Mouse (Mus musculus) megakaryocyte-erythroid progenitor cell, adult 5-6 weeks (primary cell): ENCODE data around the gene Susd1. TPM values are rescaled to one million over a fixed set of nuclear protein-coding genes. Genes with fewer than 3 reads are reported as not detected.
A peak's percentile ranks its signal among the peaks of the same experiment; 100 is the strongest.
"Not testable (repeated sequence)": the region's sequence is repeated elsewhere in the genome, so short reads cannot be mapped to it uniquely, and the experiment has no call there.

Experiments
- ATAC-seq: replicated peaks from 2 replicates; pipeline ENCODE4 v1.8.0; 2016; ENCODE audit warnings: mild to moderate bottlenecking, inconsistent platforms; ENCODE audit not compliant: severe bottlenecking, poor library complexity, low FRiP score, low TSS enrichment
- total RNA-seq, 2 experiments: library from RNA; stranded (forward) in 1 of 2; stranded (reverse) in 1 of 2; fragments of 200-1000, 215-1000 nt in 1 of 2; fragments of >200 nt in 1 of 2; fragmentation: Nextera tagmentation in 1 of 2; gene quantifications; 2 replicates each; pipeline ENCODE4 v1.2.3; 2014 to 2017

Susd1 gene
- total RNA-seq, 2 experiments from 2014 or later = 55.2 to 91.5 TPM

DNA sequence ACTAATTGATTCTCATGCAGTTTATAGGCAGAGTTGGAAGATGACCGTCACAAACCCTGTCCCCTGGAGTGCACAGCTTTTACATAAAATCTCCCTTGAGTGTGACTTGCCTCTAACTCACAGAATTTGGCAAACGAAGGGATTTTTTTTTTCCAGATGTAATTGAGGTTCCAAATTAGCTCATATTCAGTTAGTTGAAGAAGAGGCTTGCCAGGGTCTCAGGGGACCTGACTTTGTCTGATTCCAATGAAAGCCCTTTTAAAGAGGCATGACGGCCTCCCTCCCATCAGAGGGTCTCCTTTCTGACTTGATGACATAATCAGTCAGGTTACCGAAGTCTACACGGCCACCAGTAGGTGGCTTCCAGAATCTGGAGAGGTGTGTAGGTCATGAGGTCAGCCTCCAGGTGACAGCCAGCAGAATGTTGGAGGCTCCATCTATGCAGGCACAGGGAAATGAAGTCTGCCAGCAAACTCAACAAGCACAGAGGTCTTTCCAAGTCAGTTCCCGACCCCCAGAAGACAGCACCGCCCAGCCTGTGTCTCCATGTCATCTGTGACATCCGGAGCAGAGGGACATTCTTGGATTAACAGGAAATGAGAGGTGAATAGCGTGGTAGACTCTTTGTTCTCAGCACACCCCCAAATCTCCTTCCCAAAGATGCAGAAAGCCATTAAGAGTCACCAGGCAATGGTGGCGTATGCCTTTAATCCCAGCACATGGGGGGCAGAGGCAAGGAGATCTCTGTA, 130.4 kb downstream of the Susd1 start:
- ATAC-seq = no peak

DNA sequence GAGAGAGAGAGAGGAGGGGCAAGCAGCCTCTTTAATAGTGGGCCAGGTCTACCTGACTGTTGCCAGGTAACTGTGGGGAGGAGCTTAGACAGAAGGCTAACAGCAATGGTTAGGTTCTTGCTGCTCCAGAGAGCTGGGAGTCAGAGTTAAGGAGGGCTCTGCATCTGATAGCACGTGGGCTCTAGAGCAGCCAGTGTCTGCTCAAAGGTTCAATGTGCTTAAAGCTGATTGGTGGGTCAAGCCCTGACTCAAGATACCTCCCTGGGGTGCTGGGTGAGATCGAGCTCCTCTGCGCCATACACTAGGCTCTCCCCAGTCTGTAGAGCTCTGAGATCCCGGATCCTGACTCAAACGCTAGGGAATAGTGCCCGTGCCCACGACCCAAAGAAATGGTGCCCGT, 136.0 kb downstream of the Susd1 start:
- ATAC-seq = peak; percentile 70

DNA sequence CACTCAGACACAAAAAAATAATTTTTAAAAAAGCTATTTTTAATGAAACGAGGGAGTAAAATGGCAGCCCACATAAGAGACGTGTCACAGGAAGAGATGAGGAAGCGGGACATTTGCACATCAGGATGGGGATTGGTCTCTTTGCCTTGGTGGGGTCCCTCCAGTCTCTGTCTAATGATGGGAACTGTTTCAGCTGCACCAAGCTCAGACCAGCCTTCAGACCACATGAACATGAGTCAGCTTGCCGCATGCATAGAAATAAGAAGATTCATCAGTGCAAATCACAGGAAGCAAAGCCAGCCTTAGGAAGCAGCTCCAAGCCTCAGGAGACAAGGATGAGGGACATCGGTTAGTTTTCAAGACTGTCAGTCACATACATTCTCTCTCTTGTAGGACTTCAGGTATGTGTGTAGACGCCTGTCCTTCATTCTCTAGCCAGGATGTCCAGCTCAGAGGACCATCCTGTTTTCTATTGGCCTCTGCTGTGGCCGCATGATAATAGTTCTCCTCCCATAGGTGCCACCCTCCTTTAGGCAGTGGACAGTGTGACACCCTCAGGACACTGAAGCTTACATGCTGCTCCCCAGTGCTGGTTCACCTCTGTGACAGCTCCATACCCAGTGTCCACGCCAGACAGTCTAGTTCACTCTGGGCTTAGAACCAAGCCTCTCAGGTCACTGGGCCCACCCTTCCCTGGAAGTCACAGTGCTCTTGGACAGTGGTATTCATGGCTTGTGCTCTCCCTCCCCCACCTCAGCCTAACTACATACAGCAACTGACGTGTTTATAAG, 137.2 kb downstream of the Susd1 start:
- no peak; the same call in 1 of the 2 replicates for ATAC-seq

DNA sequence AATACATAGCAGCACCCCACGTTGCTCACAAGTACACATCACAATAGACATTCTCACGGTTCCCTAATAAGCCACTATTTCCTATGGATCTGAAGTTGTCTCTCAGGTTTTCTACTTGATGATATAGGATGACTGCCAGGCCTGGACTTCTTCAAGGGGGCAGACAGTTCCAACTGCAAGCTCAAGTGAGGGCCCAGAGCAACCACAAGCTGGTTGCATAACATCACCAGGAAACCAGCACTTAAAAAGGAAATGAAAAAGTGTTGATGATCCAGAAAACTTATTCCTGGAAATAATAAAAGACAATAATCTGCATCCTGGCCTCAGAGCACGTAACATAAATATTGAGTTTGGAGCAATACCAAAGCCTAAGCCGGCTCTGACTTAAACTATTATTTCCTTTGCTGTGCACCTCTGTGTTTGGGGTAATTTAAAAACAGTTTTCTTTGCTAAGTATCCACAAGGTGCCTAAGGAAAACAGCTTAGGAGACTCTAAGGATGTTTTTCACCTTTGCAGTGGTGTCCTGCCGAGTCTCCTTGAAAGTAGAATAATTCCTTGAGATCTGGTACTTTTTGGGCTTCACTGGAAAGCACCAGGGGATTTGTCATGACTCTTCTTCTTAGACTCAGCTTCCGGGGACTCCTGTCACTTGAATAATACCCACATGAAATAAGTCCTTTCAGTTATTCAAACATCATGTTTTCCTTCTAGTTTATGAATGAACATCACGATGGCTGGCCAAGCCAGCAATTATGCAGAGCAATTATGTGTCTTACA, 139.5 kb downstream of the Susd1 start:
- ATAC-seq = no peak

DNA sequence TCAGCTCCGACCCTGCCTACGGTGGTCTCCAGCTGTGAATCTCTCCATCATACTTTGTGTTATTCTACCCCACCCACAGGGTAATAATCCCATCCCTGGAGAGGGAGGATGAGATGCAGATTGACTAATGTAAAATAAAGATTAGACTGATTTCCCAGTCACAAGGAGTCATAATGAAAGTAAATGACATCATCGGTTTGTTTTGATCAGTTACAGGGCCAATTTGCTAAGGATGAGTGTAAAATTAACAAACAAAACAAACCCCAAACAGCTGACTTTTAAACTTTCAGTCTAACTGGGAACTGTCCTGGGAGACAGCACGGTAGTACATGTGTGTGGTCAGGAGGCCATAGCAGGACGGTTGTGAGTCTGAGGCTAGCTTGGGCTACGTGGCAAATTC, 143.3 kb downstream of the Susd1 start:
- no peak for ATAC-seq

DNA sequence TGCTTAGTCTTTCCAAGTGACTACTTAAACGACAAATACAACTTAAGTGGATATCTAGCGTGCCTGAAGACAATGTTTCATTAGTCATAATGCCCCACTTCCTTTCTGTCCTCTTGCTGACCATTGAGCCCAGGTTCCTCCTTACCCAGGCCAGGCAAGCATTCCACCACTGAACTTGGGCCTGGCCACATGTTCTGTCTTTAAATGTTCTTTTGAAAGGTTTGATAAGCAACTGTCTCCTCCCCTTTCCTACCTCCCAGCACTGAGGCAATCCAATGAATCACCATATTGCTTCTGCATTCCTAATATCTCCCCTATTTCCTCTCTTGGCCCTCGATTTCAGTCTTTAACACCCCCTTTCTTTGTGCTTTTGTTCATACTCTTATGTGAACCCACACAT, 143.8 kb downstream of the Susd1 start:
- no peak for ATAC-seq

DNA sequence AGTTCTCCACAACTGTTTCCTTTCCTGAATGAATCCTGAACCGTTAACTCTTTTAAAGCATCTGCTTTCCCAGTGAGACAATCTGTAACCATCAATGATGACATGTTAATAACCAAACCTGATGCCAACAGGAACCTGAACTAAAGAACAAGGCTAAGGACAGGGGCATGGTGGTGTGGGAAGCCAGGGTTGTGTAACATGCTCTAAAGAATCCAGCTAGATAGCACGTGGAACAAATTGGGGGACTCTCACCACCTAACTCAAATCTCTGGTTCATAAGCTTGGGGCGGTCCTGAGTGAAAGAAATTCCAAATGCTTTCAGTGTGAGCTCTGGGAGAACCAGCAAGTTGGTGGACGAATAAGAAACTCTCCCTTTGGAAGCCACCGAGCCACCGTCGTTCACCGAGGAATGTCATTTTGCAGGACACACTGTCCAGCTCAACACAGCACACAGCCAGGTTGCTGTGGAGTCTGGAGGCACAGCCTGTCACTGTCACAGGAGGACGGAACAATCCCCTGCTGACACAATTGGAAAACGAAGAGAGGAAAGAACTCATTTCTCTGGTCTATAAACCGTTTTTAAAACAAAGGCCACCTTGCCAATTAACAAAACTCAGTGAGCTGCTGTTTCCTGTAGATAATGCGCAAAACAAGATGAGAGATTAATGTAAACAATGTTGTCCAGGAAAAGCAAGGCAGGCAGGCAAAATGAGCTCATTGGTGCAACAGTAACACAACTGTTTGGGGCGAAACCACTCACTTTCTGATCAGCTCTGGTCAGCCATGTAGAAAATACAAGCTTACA, 146.3 kb downstream of the Susd1 start:
- ATAC-seq = peak; percentile 94

DNA sequence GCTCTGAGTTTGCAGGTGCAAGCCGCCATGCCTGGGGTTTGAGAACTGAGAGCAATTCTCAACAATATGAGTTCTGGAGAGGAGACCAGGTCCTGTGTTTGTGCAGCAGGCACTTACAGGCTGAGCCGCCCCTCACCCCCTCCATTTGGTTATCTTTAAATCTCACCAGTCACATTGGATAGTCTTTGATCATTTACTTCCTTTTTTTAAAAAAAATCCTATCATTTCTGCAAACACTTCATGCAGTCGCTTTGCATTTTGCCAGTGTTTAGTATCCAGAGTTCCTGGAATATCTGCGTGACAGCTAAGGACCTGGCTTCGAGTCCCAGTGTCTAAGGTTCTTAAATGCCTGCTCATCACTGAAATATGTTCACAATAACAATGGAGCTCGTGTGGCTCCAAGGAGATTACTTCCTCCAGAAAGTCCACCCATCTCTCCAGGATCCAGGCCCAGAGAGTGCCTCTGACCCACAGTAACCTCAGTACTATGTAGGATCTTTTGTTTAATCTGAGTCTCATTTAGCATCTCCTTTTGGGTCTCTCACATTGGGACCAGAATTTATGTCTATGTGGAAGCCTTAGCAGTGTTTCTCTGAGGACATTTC, 147.4 kb downstream of the Susd1 start:
- ATAC-seq = no peak

DNA sequence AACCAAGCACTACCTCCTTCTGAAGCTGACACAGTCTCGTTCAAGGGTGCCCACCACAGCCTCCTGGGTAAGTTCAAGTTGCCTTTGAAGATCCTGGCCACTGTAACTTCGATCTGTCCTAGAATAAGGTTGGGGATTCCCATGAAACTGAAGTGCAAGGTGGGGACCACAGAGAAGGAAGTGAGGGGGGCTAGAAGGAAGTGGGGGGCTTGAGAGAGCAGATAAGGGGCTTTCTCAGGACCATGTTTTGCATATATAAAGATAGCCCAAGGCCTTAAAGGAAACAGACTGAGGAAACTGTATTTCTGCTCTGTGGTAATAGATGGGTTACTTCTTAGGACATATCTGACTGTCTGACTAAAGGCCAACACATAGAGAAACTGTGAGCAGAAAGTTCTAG, 151.3 kb downstream of the Susd1 start:
- ATAC-seq = no peak

DNA sequence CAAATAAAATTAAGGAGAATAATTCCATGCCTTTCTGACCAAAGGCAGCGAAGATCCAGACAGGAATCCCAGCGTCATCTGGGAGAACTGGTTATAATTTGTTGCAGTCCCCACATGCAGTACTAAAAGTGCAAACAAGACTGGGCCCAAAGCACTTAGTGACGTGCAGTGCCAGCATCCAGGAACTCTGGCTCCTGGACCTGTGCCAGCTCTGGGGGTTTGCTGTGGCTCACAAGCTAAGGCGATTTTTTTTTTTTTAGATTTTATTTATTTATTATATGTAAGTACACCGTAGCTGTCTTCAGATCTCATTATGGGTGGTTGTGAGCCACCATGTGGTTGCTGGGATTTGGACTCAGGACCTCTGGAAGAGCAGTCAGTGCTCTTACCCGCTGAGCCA, 152.1 kb downstream of the Susd1 start:
- ATAC-seq = not testable (repeated sequence)

DNA sequence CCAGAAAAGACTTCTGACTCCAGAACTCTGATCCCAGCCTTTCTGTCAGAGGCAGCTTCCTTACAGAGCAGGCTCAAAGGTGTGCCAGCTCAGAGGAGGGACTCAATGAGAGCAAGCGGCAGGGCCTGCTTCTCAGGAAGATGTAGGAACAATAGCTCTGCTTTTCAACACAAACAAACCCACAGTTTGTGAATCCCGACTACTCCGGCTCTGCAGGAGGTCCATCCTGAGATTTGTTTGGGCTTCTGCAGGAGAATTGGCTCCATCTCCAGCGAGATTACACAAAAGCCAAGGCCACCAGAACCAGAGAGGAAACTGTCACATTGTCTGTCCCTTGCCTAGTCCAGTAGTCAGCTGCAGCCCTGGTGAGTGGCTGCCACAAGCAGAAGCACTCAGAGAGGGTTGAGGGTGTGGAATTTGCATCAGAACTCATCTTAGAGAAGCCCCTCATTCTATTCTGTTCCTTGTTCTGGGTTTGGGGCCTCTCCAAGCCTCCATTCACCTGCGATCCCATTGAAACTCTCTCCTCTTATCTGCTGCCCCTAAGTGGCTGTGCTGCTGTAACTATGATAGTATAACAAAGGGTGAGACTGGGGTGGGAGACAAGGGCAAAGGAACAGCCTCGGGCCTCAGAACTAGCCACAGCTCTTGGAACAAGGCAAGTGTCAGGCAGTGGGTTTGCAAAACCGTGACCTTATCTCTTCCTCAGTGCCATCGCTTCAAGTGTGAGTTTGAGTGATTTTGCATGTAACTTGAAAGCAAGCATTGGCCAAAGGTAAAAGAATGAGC, 155.5 kb downstream of the Susd1 start:
- peak; percentile 49 for ATAC-seq

DNA sequence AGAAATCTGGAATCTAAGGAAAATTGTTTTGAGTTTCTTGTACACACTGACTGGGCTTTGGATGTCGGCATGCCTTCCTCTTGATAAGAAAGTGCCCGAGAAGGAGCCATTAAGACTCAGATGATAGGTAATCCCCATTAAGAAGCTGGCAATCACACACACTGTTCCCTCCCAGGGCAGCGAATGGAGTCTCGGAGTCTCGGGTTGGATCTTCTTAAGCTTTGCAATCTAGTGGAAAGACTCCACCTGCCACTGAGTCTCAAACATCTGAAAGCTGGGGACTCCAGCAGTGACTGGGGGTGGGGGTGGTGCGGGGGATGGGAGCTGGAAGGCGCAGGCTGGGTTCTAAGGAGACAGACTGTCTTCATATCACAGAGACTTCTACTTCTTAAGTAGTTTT, 156.3 kb downstream of the Susd1 start:
- ATAC-seq = no peak

DNA sequence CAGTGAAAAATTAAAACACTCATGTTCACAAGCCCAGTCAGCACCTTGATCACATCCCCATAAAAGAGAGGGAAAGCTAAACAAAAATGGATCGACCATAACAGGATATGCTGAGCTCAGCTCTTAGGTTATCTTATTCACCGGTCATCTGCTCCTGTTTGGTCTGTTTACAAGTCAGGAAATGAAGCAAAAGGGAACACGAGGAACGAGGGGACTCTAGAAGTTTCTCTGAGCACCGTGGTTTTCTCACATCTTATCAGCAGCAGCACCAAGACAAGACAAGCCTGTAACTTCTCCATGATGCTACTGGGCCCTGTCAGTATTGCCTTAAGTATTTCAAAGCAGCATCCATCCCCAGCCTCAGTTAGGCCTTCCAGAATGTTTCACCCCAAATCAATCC, 157.6 kb downstream of the Susd1 start:
- no peak for ATAC-seq

DNA sequence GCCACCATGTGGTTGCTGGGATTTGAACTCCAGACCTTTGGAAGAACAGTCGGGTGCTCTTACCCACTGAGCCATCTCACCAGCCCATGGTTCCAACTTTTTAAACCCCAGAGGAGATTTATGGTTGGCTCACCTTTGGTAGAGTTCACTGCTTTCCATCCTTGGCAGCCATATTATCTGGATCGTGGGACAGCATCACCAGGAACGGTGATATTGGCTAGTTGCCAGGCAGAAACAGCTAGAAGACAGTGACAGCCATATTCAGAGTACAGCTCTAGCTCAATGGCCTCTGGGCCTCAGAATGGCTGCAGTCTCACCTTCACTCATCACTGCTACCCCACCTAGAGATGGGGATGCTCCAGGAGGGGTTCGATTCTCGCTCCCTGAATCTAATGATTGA, 159.3 kb downstream of the Susd1 start:
- no peak for ATAC-seq

DNA sequence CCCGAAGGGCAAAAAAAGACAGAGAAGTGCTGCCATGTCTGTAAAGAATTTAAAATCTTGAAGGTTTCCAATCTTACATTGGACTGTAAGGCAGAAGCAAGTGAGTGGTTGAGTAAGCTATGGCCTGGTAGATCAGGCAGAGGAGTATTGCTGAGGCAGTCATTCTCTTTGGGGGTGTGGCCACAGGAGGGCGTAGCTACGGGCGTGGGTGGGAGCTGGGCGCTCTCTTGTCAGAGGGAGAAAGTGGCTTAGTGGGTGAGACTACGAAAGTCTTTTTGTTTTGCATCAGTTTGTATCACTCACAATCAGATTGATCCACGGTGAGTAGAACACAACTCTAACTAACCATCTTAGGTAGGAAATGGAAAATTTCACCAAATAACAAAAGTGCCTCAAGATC, 160.0 kb downstream of the Susd1 start:
- peak; percentile 54 for ATAC-seq

DNA sequence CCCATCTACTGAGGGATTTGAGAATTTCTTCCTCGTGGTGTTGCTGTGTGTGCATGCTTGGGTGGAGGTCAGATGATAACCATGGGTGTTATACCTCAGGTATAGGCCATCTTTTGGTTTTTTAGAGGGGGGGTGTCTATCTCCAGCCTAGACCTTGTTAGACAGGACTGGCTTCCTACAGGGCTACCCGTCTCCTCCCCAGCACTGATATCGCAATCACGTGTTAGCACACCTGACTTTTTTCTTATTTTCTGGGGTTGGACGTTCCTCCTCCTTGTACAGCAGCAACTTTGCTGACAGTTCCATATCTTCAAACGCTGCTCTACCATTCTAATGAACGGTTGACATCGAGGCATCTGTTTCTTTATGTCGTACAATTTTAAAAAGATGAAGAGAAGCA, 160.5 kb downstream of the Susd1 start:
- ATAC-seq = no peak

DNA sequence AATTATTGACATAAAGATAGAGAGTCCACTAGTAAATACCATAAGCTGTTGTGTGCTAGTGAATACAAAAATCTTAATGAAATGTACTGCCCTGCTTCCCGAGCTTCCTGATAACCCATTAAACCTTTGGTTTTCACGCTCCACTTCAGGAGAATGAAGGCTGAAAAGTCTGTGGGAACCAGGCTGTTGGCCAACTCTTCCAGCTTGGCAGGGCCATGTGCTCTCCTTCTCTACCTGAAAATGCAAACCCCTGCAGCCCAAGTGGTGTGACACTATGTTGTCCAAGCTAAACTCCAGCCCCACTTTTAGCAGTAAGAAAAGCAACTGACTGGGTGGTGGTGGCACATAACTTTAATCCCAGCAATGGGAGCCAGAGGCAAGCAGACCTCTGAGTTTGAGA, 162.5 kb downstream of the Susd1 start:
- ATAC-seq = no peak

DNA sequence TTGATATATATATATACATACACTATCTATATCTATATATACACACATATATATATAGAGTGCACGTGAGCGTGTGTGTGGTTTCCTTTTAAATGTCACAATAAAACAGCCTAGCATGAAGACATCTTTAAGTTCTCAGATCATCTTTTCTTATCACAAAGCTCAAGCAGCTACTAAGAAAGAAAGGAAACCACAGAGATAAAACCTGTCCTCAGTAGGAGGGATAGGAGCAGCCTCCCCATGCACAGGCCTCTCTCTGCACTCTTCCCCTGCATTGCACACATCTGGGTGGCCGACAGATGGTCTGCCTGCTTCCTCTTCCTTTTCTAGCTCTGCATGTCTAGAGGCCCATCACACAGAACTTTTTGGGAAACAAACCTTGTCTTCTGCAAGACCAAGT, 162.9 kb downstream of the Susd1 start:
- peak; percentile 93 for ATAC-seq
